Mouse (Mus musculus) heart, embryonic 14.5 days (tissue): ENCODE results near the gene Gm10842. TPM values are rescaled to one million over a fixed set of nuclear protein-coding genes. Genes with fewer than 3 reads are reported as not detected.
A peak's percentile ranks its signal among the peaks of the same experiment; 100 is the strongest.
"Not testable (repeated sequence)": the region's sequence is repeated elsewhere in the genome, so short reads cannot be mapped to it uniquely, and the experiment has no call there.

ENCODE experiments used
- ATAC-seq: fragments of 200-750 bp; cut with Nextera tagmentation; 2 replicates; pipeline ENCODE4 v1.8.0; 2017; ENCODE audit warnings: low read depth, moderate TSS enrichment; ENCODE audit not compliant: insufficient number of reproducible peaks, insufficient read depth, low FRiP score
- H3K27ac ChIP-seq, 2 experiments: fragments of 200-500 bp in 1 of 2; fragments of 300-500 bp in 1 of 2; sonication (generic) in 1 of 2; replicated peaks in 1 of 2; 2 replicates each; pipeline ENCODE4 v1.5.1; 2012 to 2014; ENCODE audit warnings: low read depth in 2 of 2, low read length in 2 of 2, control low read depth in 1 of 2, mild to moderate bottlenecking in 1 of 2, mixed read lengths in 1 of 2; ENCODE audit not compliant: control insufficient read depth in 1 of 2, insufficient read depth in 1 of 2
- H3K27me3 ChIP-seq: fragments of 300-500 bp; sonication (generic); 2 replicates; pipeline ENCODE4 v1.6.1; 2014; ENCODE audit warnings: mild to moderate bottlenecking, low read length, control low read depth; ENCODE audit not compliant: control insufficient read depth, insufficient read depth
- H3K36me3 ChIP-seq: fragments of 300-500 bp; sonication (generic); 2 replicates; pipeline ENCODE4 v1.6.1; 2014; ENCODE audit warnings: mild to moderate bottlenecking, control low read depth, low read length, mixed read lengths; ENCODE audit not compliant: control insufficient read depth, insufficient read depth
- H3K4me1 ChIP-seq, 2 experiments: fragments of 200-500 bp in 1 of 2; fragments of 300-500 bp in 1 of 2; sonication (generic) in 1 of 2; 2 replicates each; pipeline ENCODE4 v1.6.1; 2012 to 2014; ENCODE audit warnings: low read length in 2 of 2, control low read depth in 1 of 2, mixed read lengths in 1 of 2; ENCODE audit not compliant: control insufficient read depth in 2 of 2, insufficient read depth in 2 of 2
- H3K4me2 ChIP-seq: fragments of 300-500 bp; sonication (generic); 2 replicates; pipeline ENCODE4 v1.6.1; 2014; ENCODE audit warnings: mild to moderate bottlenecking, low read length
- H3K4me3 ChIP-seq, 2 experiments: fragments of 200-500 bp in 1 of 2; fragments of 300-500 bp in 1 of 2; sonication (generic) in 1 of 2; 2 replicates each; pipeline ENCODE4 v1.5.1; 2012 to 2014; ENCODE audit warnings: low read length in 2 of 2, mild to moderate bottlenecking in 2 of 2, control low read depth in 1 of 2, low read depth in 1 of 2, moderate library complexity in 1 of 2; ENCODE audit not compliant: control insufficient read depth in 1 of 2, insufficient read depth in 1 of 2
- H3K9ac ChIP-seq: fragments of 300-500 bp; sonication (generic); 2 replicates; pipeline ENCODE4 v1.6.1; 2014; ENCODE audit warnings: mild to moderate bottlenecking, low read length
- H3K9me3 ChIP-seq: fragments of 300-500 bp; sonication (generic); 2 replicates; pipeline ENCODE4 v1.6.1; 2016; ENCODE audit warnings: low read length, control low read depth; ENCODE audit not compliant: control insufficient read depth
- WGBS: fragments of 180-500 bp; shearing (Covaris S2); extraction: QIAGEN DNeasy Blood & Tissue Kit; methylation state at CpG from one replicate; pipeline ENCODE4 v1.1.7; 2014; 5-methylcytosine and 5-hydroxymethylcytosine counted together
- polyA plus RNA-seq: library from polyadenylated mRNA; unstranded; fragments of >200 nt; fragmentation: Nextera tagmentation; extraction: Ambion mirVana; gene quantifications from 2 replicates; pipeline ENCODE4 v1.2.1, GENCODE M21; 2014

Gene Gm10842
- polyA plus RNA-seq, result not detected in 2 replicates

DNA sequence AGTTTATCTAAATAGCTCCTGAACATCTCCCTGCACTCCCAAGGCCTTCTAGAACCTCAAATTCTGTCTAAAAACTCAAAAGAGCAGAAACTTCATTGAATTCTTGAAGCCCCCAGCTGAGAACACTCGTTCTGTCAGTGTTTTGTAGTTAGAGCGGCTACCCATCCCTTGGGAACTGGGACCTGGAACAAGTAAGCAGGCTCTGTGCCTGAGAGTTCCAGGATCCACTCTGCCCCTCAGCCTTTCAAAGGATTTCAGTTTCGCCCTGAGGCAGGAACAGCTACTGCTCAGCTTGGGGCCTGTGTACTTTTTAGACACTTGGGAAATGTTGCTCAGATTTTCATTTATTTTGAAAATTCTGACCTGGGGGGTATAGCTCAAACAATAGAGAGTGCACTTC, at the start of gene Gm10842:
Gene Gm10842, plus strand, starts transcription at position 301 of the 400 bp plus-strand sequence.
- no peak for ATAC-seq
- Histone ChIP-seq H3K4me3 (no peak within 1 kb of the TSS), H3K9ac (no peak within 1 kb of the TSS), H3K9me3 (no peaks in the 10 kb centered on the region), H3K27me3 (no peaks in the 10 kb centered on the region), H3K36me3 (no peaks in the 10 kb centered on the region), H3K4me2 (no peak within 1 kb of the TSS), H3K27ac (no peak within 1 kb of the TSS), H3K4me1 (peaks cover under 1 to 2% of the 10 kb centered on the region in 2 experiments; a peak in 1 of 4 replicates)
- 69% methylated on average over 3 of the region's 3 CpGs for WGBS

DNA sequence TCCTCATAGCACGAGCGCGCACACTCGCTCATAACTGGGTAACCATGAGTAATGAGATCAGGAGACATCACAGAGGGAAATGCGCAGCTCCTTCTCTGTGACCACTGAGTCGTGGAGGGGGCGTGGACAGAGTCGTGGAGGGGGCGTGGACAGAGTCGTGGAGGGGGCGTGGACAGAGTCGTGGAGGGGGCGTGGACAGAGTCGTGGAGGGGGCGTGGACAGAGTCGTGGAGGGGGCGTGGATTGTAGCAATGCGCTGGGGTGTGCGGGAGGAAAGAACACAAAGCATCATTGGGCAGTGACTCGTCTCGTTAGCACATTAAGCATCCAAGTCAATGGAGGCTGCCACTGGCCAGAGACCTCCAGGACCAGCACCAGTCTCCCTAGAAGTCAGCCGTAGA, 34.2 kb upstream of the Gm10842 start:
- H3K36me3 ChIP-seq, H3K4me1 ChIP-seq, H3K4me3 ChIP-seq, ATAC-seq, H3K9me3 ChIP-seq, H3K4me2 ChIP-seq, H3K9ac ChIP-seq, H3K27ac ChIP-seq, H3K27me3 ChIP-seq: not testable (repeated sequence)
- WGBS, result 67% methylated on average over 22 of the region's 22 CpGs

DNA sequence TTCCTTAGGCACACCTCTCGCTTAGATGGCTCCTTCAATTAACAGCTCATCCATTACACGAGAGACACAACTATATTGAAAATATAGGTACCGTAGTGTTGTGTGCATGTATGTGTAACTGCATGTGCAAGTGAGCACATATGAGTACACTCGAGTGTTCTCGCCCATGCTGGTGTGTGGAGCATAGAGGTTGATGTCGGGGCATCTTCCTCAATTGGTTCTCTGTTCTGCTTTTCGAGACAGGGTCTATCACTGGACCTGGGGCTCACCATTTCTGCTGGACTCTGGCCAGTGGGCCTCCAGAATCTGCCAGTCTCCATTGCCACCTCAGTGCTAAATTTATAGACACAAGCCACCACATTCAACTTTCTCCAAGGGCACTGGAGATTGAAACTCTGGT, 28.9 kb upstream of the Gm10842 start:
- Histone ChIP-seq H3K27me3 (no peaks in the 10 kb centered on the region), H3K9ac (no peak overlapping the region), H3K27ac (no peak overlapping the region), H3K4me3 (no peak overlapping the region), H3K4me2 (no peak overlapping the region), H3K4me1 (no peaks in the 10 kb centered on the region), H3K36me3 (no peaks in the 10 kb centered on the region), H3K9me3 (no peaks in the 10 kb centered on the region)
- no peak for ATAC-seq
- 81% methylated on average over 7 of the region's 7 CpGs for WGBS

DNA sequence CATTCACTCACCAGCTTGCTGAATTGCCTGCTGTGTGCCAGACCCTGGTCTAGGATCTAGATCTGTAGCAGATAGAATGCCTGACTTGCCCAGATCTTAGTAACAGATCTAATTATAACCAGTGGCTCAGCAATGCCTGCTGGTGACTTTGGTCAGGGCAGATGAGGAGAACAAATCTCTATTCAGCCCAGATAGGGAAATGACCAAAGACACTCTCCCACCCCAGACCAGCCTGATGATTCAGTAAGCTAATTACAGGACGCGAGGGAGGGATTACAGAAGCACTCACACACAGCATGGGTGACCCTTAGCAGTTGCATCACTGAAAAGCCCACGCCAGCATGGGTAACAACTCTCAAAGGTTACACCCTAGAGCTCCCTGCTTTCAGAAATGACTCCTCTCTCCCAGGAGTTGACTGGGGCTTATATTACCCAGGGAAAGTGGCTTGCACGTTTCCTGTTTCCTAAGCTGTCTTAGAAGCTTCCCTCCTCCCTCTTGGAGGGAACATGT, 26.1 kb upstream of the Gm10842 start:
- ATAC-seq, result no peak
- 13% methylated on average over 4 of the region's 4 CpGs for WGBS
- H3K4me3 ChIP-seq, result no peak overlapping the region
- no peak overlapping the region for H3K4me2 ChIP-seq
- H3K27ac ChIP-seq, result no peak overlapping the region
- H3K9ac ChIP-seq, result no peak overlapping the region
- no peaks in the 10 kb centered on the region for H3K27me3 ChIP-seq
- H3K9me3 ChIP-seq, result 0 out of 2 replicates have a peak, but pooled peaks cover 3% of the 10 kb centered on the region
- H3K4me1 ChIP-seq, result no peaks in the 10 kb centered on the region
- no peaks in the 10 kb centered on the region for H3K36me3 ChIP-seq

DNA sequence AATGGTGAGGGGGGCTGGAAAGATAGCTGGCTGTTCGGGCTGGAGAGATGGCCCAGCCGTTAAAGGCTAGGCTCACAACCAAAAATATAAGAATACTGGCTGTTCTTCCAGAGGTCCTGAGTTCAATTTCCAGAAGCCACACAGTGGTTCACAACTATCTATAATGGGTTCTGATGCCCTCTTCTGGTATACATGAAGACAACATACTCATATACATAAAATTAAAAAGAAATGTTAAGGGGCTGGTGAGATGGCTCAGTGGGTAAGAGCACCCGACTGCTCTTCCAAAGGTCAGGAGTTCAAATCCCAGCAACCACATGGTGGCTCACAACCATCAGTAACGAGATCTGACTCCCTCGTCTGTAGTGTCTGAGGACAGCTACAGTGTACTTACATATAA, 24.9 kb upstream of the Gm10842 start:
- H3K4me1 ChIP-seq, ATAC-seq, H3K36me3 ChIP-seq, H3K4me3 ChIP-seq, H3K27ac ChIP-seq, H3K4me2 ChIP-seq, H3K9ac ChIP-seq, H3K9me3 ChIP-seq, H3K27me3 ChIP-seq: not testable (repeated sequence)
- 61% methylated on average over 5 of the region's 5 CpGs for WGBS

DNA sequence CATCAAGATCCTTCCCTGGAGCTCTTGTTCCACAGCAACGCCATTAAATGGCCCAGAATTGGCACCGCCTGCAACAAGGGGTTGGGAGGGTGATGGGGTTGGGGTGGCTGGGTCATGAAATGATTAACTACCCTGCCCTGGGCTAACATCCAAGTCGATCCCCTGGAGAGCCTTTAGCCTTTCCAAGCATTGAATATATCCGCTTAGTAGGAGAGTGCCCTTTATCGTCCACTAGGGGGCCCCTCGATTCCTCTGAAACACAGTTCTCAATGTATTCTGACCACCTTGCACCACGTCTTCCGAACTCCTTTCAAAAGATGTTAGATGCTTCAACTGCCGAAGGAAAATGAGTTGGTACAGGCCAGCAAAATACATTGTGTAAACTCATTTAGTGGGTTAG, 22.7 kb upstream of the Gm10842 start:
- 10% methylated on average over 9 of the region's 9 CpGs for WGBS
- H3K9ac ChIP-seq, result no peak overlapping the region
- no peak for ATAC-seq

DNA sequence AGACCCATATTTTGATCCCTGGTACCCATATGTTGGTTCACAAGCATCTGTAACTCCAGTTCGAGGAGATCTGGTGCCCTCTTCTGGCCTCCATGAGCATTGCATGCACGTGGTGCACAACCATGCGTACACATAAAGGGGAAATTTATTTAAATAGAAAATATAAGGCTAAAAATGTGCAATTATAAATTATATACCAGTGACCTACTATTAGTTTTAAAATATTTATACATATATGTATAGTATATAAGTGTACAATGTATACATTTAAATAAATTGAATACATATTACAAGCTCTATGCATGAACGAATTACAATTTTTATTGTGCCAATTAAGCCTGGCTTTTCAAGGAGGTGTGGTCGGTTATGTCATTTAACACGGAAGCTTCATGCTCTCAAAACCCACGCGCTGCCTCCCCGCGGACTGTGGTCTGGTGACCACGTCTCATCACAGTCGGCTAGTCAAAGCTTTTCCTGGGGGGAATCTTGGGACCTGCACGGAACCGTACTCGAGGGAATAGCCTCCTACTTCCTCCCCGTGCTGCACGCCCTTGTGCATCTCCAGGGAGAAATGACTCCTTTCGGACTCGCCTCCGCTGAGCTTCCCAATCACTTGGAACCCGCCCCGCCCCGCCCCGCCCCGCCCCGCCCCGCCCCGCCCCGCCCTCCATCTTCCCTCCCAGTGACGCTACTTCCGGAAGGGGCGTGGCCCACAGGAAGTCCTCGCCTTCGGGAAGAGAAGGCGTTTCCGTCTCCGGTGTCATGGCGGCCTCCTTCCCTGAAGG, 20.8 kb upstream of the Gm10842 start, which contains the start of gene Mettl2:
Gene Mettl2, plus strand, starts transcription at position 691 of the 785 bp plus-strand sequence.
- H3K27me3 ChIP-seq, result no peaks in the 10 kb centered on the region
- H3K9ac ChIP-seq, result peak within 1 kb of the TSS; percentile 87
- H3K4me1 ChIP-seq, result peaks cover 3 to 11% of the 10 kb centered on the region in 2 experiments; a peak in 3 of 4 replicates
- H3K27ac ChIP-seq, result peak within 1 kb of the TSS; percentile 65 to 88
- H3K9me3 ChIP-seq, result 0 out of 2 replicates have a peak, but pooled peaks cover 3% of the 10 kb centered on the region
- peak within 1 kb of the TSS; percentile 92 for H3K4me2 ChIP-seq
- WGBS, result 3% methylated on average over 29 of the region's 38 CpGs
- H3K36me3 ChIP-seq, result peaks cover 21% of the 10 kb centered on the region
- peak; percentile 86 for ATAC-seq
- peak within 1 kb of the TSS; percentile 89 to 99 for H3K4me3 ChIP-seq

More for the DNA sequence above, 22.7 kb upstream of the Gm10842 start:
- Histone ChIP-seq H3K9me3 (0 out of 2 replicates have a peak, but pooled peaks cover 3% of the 10 kb centered on the region), H3K4me2 (no peak overlapping the region), H3K36me3 (peaks cover 4% of the 10 kb centered on the region), H3K27ac (no peak overlapping the region), H3K4me1 (peaks cover 3 to 11% of the 10 kb centered on the region in 2 experiments; a peak in 3 of 4 replicates), H3K4me3 (no peak overlapping the region), H3K27me3 (no peaks in the 10 kb centered on the region)
